Mouse (Mus musculus) small intestine, adult 2 months (tissue): ENCODE measurements around the gene Elmo1.

ENCODE experiments used
- CTCF ChIP-seq: fragments of 200-500 bp; IDR thresholded peaks from 2 replicates; pipeline ENCODE4 v1.5.1; 2012; ENCODE audit warnings: low read depth, mild to moderate bottlenecking, control low read depth, inconsistent platforms, low read length, moderate library complexity, mixed read lengths; ENCODE audit not compliant: insufficient replicate concordance, insufficient read length; ENCODE audit errors: extremely low read depth
- POLR2A ChIP-seq: fragments of 200-500 bp; IDR thresholded peaks from 2 replicates; pipeline ENCODE4 v1.6.1; 2012; ENCODE audit warnings: low read depth, mild to moderate bottlenecking, control low read depth, inconsistent platforms, low read length, moderate library complexity

- no peak for TF ChIP-seq CTCF
- TF ChIP-seq POLR2A = no peak
These were observed 93.3 kb downstream of the Elmo1 start for GRCm38 (mm10) chr13:20183512-20184238.
